Mouse (Mus musculus) neutrophil, adult 5-6 weeks (primary cell): Measurements from ENCODE around the gene Acly. TPM values are rescaled to one million over a fixed set of nuclear protein-coding genes. Genes with fewer than 3 reads are reported as not detected.

Source experiments
- total RNA-seq: library from RNA; stranded (forward); fragments of 200-1000 nt; gene quantifications from 2 replicates; pipeline ENCODE4 v1.2.3, GENCODE M21; 2017

The Acly gene
- total RNA-seq, 1 experiment from 2014 or later, result 88.5 TPM

Other genes with a start within 250 kb of the Acly start
- gene Eif1, start 208.1 kb downstream of the Acly start, total RNA-seq, result 734 and 752 TPM in 2 replicates
- not detected in 2 replicates for gene Gast, start 193.6 kb downstream of the Acly start, total RNA-seq
- gene Hap1, start 171.9 kb downstream of the Acly start, total RNA-seq, result 0.70 and 0.74 TPM in 2 replicates
- 2.0 and 3.0 TPM in 2 replicates for gene Jup, start 130.2 kb downstream of the Acly start, total RNA-seq
- not detected in 2 replicates for gene P3h4, start 113.2 kb downstream of the Acly start, total RNA-seq
- not detected in 2 replicates for gene Fkbp10, start 112.3 kb downstream of the Acly start, total RNA-seq
- gene Nt5c3b, start 86.2 kb downstream of the Acly start, total RNA-seq, result 20.9 and 30.9 TPM in 2 replicates
- 1.0 TPM in 1 of 2 replicates, not detected in the other for gene Klhl10, start 86.1 kb downstream of the Acly start, total RNA-seq
- 16.7 and 21.9 TPM in 2 replicates for gene Klhl11, start 55.3 kb downstream of the Acly start, total RNA-seq
- 1.0 and 1.1 TPM in 2 replicates for gene Ttc25, start 17.6 kb upstream of the Acly start, total RNA-seq
- gene Cnp, start 46.9 kb upstream of the Acly start, total RNA-seq, result 87.3 and 99.3 TPM in 2 replicates
- 18.3 and 22.9 TPM in 2 replicates for gene Nkiras2, start 91.2 kb upstream of the Acly start, total RNA-seq
- 520 and 539 TPM in 2 replicates for gene Dnajc7, start 92.2 kb upstream of the Acly start, total RNA-seq
- not detected in 2 replicates for gene Zfp385c, start 164.5 kb upstream of the Acly start, total RNA-seq
- 37.9 and 59.2 TPM in 2 replicates for gene Dhx58, start 176.3 kb upstream of the Acly start, total RNA-seq
- gene Kat2a, start 184.5 kb upstream of the Acly start, total RNA-seq, result 9.2 and 10.8 TPM in 2 replicates
- gene Hspb9, start 185.8 kb upstream of the Acly start, total RNA-seq, result not detected in 2 replicates
- gene Rab5c, start 210.2 kb upstream of the Acly start, total RNA-seq, result 136 and 138 TPM in 2 replicates
- gene Kcnh4, start 231.9 kb upstream of the Acly start, total RNA-seq, result 0.23 TPM in 1 of 2 replicates, not detected in the other
- not detected in 2 replicates for gene Hcrt, start 234.9 kb upstream of the Acly start, total RNA-seq
- 8.2 and 8.6 TPM in 2 replicates for gene Ghdc, start 243.0 kb upstream of the Acly start, total RNA-seq